Mouse (Mus musculus) neural tube, embryonic 12.5 days (tissue): Measurements from ENCODE around the gene Gm29427. TPM values are rescaled to one million over a fixed set of nuclear protein-coding genes. Genes with fewer than 3 reads are reported as not detected.
A peak's percentile ranks its signal among the peaks of the same experiment; 100 is the strongest.

Source experiments
- ATAC-seq: fragments of 200-750 bp; cut with Nextera tagmentation; 2 replicates; pipeline ENCODE4 v1.8.0; 2017; ENCODE audit warnings: low read depth, mild to moderate bottlenecking, moderate TSS enrichment, moderate library complexity; ENCODE audit not compliant: low FRiP score
- H3K27ac ChIP-seq: fragments of 300-500 bp; sonication (generic); 2 replicates; pipeline ENCODE4 v1.5.1; 2016
- H3K27me3 ChIP-seq: fragments of 300-500 bp; sonication (generic); replicated peaks from 2 replicates; pipeline ENCODE4 v1.6.1; 2016; ENCODE audit warnings: mild to moderate bottlenecking
- H3K36me3 ChIP-seq: fragments of 300-500 bp; sonication (generic); 2 replicates; pipeline ENCODE4 v1.6.1; 2016; ENCODE audit warnings: mild to moderate bottlenecking
- H3K4me1 ChIP-seq: fragments of 300-500 bp; sonication (generic); 2 replicates; pipeline ENCODE4 v1.6.1; 2016
- H3K4me2 ChIP-seq: fragments of 300-500 bp; sonication (generic); replicated peaks from 2 replicates; pipeline ENCODE4 v1.6.1; 2016; ENCODE audit warnings: mild to moderate bottlenecking
- H3K4me3 ChIP-seq: fragments of 300-500 bp; sonication (generic); 2 replicates; pipeline ENCODE4 v1.5.1; 2016
- H3K9ac ChIP-seq: fragments of 300-500 bp; sonication (generic); 2 replicates; pipeline ENCODE4 v1.6.1; 2016; ENCODE audit warnings: mild to moderate bottlenecking
- H3K9me3 ChIP-seq: fragments of 300-500 bp; sonication (generic); 2 replicates; pipeline ENCODE4 v1.6.1; 2016; ENCODE audit warnings: mild to moderate bottlenecking
- WGBS: fragments of 180-500 bp; shearing (Covaris S2); methylation state at CpG from one replicate; pipeline ENCODE4 v1.1.7; 2016; 5-methylcytosine and 5-hydroxymethylcytosine counted together
- polyA plus RNA-seq: library from polyadenylated mRNA; unstranded; fragments of >200 nt; fragmentation: Nextera tagmentation; extraction: Ambion mirVana; gene quantifications from 2 replicates; pipeline ENCODE4 v1.2.1, GENCODE M21; 2016

The Gm29427 gene
- not detected in 2 replicates for polyA plus RNA-seq

DNA sequence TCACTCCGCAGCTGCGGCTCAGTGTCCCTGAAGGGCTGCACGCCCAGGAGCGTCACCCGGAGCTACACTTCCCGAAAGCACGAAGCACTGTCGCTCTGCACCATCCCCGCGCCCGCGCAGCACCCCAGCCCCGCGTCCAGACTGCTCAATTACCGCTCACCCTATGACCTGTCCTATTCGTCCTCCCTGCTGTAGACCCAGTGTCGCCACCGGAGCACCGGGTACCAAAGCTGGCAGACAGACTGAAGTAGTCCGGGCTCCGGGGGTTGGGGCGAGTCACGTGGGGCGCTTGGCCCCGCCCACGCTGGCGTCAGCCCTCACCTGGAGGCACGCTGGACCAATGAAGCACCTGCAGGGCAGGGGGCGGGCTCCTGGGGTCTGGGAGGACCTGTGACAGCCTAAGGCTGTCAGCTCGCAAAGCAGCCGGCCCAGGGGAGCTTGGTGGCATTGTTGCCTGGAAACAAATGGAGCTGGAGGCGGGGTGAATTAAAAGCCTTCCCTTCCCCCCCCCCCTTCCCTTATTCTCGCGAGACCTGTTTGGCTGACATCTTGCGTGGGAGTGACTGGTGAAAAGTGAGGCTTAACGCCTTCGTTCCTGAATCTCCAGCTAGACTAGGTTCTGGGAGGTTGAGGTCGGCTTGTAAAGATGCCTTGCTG lies at the start of gene Gm29427:
TSS of gene Gm29427 (minus strand) at position 239 of the 657 bp plus-strand sequence.
- peak; percentile 93 for ATAC-seq
- peak within 1 kb of the TSS; percentile 99 for H3K4me2 ChIP-seq
- peak within 1 kb of the TSS; percentile 64 for H3K4me3 ChIP-seq
- no peaks in the 10 kb centered on the region for H3K9me3 ChIP-seq
- peak within 1 kb of the TSS; percentile 82 for H3K9ac ChIP-seq
- 0 out of 2 replicates have a peak, but pooled peaks cover 4% of the 10 kb centered on the region for H3K36me3 ChIP-seq
- H3K4me1 ChIP-seq, result peaks cover 18% of the 10 kb centered on the region
- no peaks in the 10 kb centered on the region for H3K27me3 ChIP-seq
- WGBS, result under 1% methylated on average over 38 of the region's 38 CpGs
- H3K27ac ChIP-seq, result peak within 1 kb of the TSS; percentile 37; the same call in 1 of the 2 replicates

DNA sequence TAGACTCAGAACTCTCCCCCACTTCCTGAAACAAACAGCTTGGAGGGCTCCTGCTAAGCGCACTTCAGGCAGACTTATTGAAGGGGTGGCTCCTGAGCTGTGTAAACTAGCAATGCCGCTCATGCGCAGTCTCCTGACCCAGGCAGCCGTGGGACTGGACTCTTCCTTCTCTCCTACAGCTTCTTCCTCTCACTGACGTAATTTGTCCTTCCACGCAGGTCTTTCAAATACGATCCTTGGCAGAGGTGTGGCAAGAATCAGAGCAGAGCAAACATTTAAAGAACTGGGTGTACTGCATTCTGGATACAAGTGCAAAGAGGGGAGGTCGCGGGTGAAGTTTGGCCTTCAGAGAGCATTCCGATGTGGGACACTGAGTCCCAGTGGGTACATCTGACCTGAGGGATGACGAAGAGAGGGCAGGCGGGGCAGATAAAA lies 48.4 kb upstream of the Gm29427 start:
- WGBS, result 87% methylated on average over 12 of the region's 12 CpGs
- no peak for ATAC-seq
- Histone ChIP-seq H3K9ac (no peak overlapping the region), H3K27ac (no peak overlapping the region), H3K36me3 (no peaks in the 10 kb centered on the region), H3K9me3 (no peaks in the 10 kb centered on the region), H3K27me3 (no peaks in the 10 kb centered on the region), H3K4me2 (no peak overlapping the region), H3K4me1 (no peaks in the 10 kb centered on the region), H3K4me3 (no peak overlapping the region)

DNA sequence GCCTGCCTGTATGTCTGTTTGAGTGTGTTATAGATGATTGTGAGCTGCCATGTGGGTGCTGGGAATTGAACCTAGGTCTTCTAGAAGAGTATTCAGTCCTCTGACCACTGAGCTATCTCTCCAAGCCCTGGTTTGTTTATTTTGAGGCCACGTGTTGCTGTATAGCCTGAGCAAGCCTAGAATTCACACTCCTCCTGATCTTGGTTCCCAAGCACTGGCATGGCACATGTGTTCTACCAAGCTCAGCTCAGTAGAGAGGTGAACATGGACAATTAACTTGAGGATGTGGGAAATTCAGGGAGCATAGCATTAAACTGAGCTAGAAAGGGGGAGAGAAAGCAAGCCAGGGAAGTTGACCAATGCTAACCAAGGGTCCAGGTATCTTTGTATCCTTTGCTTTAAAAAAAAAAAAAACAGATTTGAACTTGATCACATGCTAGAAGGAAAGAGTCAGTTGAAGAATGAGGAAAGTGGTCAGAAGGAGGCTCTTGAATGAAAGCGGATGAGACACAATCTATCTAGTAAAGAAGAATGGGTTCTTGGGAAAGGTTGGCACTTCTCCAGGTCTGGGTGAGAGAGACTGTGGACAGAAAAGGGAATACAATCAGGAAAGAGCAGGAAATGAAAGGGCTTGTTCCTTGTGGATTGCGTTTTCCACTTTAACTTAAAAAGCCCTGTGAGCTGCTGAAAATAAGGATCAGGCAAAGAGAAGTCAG lies 46.6 kb upstream of the Gm29427 start:
- WGBS, result 88% methylated on average over 3 of the region's 3 CpGs

DNA sequence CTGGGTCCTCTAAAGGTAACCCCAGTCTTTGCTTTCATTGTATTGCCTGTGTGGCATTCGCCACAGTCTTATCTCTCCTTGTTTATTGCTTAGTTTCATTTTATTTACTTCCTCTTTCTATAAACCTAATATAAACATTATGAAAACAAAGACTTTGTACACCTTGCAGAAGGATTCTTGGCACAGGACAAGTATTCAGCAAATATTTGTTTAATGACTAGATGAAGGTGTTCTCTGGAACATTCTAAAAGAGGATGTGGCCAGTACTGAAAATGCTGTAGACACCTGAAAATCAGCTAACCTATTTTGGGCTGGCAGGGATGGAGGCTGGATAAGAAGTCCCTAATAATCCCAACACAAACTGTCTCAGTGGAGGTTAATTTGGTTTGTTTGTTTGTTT lies 46.0 kb upstream of the Gm29427 start:
- ATAC-seq, result no peak
- Histone ChIP-seq H3K36me3 (no peaks in the 10 kb centered on the region), H3K27me3 (no peaks in the 10 kb centered on the region), H3K4me2 (no peak overlapping the region), H3K9me3 (no peaks in the 10 kb centered on the region), H3K27ac (no peak overlapping the region), H3K4me1 (no peaks in the 10 kb centered on the region), H3K4me3 (no peak overlapping the region), H3K9ac (no peak overlapping the region)
- WGBS, result 94% methylated on average over 1 of the region's 1 CpGs

More for the DNA sequence above, 46.6 kb upstream of the Gm29427 start:
- Histone ChIP-seq H3K4me3 (no peak overlapping the region), H3K9ac (no peak overlapping the region), H3K36me3 (no peaks in the 10 kb centered on the region), H3K27ac (no peak overlapping the region), H3K4me1 (no peaks in the 10 kb centered on the region), H3K4me2 (no peak overlapping the region), H3K9me3 (no peaks in the 10 kb centered on the region), H3K27me3 (no peaks in the 10 kb centered on the region)
- no peak for ATAC-seq

DNA sequence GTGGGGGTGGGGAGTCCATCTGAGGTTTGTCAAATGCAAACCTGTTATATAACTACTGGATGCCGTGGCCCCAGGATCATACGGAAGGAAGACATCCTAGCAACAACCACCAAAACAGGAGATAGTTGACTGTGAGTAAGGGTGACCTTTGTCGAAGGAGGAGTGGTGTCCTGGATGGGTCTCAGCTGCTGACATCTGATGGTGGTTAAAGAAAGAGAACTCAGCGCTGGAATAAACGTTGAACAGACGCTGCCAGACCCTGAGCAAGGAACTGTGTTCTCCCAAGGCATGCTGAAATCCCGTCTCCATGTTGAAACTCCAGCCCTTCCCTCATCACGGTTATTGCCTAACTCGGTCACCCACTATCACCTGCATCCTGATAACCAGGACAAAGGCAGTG lies 44.1 kb upstream of the Gm29427 start:
- Histone ChIP-seq H3K27me3 (no peaks in the 10 kb centered on the region), H3K27ac (no peak overlapping the region), H3K4me2 (no peak overlapping the region), H3K9me3 (no peaks in the 10 kb centered on the region), H3K4me1 (no peaks in the 10 kb centered on the region), H3K4me3 (no peak overlapping the region), H3K9ac (no peak overlapping the region), H3K36me3 (no peaks in the 10 kb centered on the region)
- ATAC-seq, result no peak
- WGBS, result 87% methylated on average over 9 of the region's 9 CpGs

DNA sequence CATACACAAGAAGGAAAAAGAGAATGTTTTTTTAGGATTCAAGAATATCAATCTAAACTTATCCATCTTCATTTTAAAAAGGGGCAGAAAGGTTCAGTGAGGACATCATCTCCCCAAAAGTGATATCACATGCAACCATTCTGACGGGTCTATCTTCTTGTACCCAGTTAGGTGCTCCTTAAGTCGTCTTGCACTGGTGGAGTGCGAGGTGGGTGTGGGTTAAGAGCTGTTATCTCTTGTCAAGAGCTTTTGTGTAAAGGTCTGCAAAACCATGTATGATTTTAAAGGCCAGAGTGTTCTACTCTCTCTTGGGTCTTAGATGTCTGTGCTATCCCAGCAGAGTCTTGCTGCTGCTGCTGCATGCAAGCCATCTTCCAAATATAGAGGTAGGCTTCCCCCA lies 31.2 kb upstream of the Gm29427 start:
- H3K9me3 ChIP-seq, result no peaks in the 10 kb centered on the region
- 90% methylated on average over 3 of the region's 3 CpGs for WGBS
- no peak overlapping the region for H3K9ac ChIP-seq
- no peak overlapping the region for H3K27ac ChIP-seq
- no peak overlapping the region for H3K4me3 ChIP-seq
- no peaks in the 10 kb centered on the region for H3K36me3 ChIP-seq
- H3K27me3 ChIP-seq, result no peaks in the 10 kb centered on the region
- no peak overlapping the region for H3K4me2 ChIP-seq
- ATAC-seq, result no peak
- no peaks in the 10 kb centered on the region for H3K4me1 ChIP-seq

DNA sequence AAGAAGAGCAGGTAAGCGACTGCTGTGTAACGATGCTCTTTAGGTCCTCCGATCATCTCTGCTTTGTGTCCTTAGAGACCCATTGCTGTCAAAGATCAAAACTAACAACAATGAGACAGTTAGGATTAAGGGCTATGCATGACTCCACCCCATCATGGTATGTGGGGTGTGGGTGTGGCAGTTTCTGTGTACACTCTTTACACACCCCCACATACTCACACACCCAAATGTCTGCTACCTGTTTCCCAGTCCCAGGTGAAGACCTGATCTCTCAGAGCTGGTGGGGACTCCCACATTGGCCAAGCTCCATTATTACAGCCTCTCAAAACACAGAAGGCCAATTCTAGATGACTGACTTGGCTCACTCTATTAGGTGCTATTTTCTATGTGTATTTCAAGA lies 30.0 kb upstream of the Gm29427 start:
- H3K27ac ChIP-seq, result no peak overlapping the region
- H3K4me1 ChIP-seq, result no peaks in the 10 kb centered on the region
- no peaks in the 10 kb centered on the region for H3K36me3 ChIP-seq
- no peak overlapping the region for H3K9ac ChIP-seq
- H3K4me3 ChIP-seq, result no peak overlapping the region
- no peak for ATAC-seq
- 97% methylated on average over 3 of the region's 3 CpGs for WGBS
- no peak overlapping the region for H3K4me2 ChIP-seq
- H3K27me3 ChIP-seq, result no peaks in the 10 kb centered on the region
- H3K9me3 ChIP-seq, result no peaks in the 10 kb centered on the region

DNA sequence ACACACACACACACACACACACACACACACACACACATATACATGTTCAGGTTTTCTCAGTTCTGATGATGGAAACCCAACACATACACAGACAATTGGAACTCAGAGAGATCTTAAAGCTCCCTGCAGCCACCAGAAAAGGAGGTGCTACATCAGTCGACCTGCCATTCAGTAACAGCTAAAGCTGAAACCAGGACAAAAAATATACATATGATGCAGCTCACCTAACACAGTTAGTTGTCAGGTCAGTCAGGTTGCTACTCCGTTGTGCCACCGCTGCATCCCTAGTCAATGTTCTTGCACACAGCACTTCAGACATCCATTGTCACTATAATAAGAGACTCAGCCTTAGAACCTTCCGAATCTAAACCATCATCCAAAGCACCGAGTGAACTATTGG lies 29.4 kb upstream of the Gm29427 start:
- no peak overlapping the region for H3K4me3 ChIP-seq
- H3K27me3 ChIP-seq, result no peaks in the 10 kb centered on the region
- no peak overlapping the region for H3K4me2 ChIP-seq
- H3K9ac ChIP-seq, result no peak overlapping the region
- H3K9me3 ChIP-seq, result no peaks in the 10 kb centered on the region
- ATAC-seq, result no peak
- 88% methylated on average over 5 of the region's 5 CpGs for WGBS
- H3K4me1 ChIP-seq, result no peaks in the 10 kb centered on the region
- no peak overlapping the region for H3K27ac ChIP-seq
- no peaks in the 10 kb centered on the region for H3K36me3 ChIP-seq

DNA sequence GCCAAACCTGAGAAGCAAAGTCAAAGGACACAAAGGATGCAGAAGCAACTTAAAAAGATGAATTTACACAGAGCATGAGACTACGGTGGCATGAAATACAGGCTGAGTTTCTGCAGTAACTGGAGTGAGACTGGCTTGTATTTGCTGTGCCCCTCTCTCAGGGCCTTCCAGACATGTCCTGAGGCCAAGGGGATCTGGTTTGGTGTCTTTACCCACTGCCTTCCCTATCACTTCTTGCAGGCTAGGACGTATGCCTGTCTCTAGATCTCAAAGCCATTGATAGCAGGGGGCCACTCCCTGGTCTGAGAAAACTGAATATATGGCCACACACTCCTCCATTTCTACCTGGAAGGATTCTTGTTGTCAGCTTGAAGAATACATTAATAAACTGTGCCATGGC lies 28.6 kb upstream of the Gm29427 start:
- H3K27ac ChIP-seq, result no peak overlapping the region
- 75% methylated on average over 2 of the region's 2 CpGs for WGBS
- ATAC-seq, result no peak
- no peaks in the 10 kb centered on the region for H3K36me3 ChIP-seq
- H3K4me3 ChIP-seq, result no peak overlapping the region
- no peaks in the 10 kb centered on the region for H3K4me1 ChIP-seq
- no peak overlapping the region for H3K9ac ChIP-seq
- H3K4me2 ChIP-seq, result no peak overlapping the region
- no peaks in the 10 kb centered on the region for H3K27me3 ChIP-seq
- H3K9me3 ChIP-seq, result no peaks in the 10 kb centered on the region

DNA sequence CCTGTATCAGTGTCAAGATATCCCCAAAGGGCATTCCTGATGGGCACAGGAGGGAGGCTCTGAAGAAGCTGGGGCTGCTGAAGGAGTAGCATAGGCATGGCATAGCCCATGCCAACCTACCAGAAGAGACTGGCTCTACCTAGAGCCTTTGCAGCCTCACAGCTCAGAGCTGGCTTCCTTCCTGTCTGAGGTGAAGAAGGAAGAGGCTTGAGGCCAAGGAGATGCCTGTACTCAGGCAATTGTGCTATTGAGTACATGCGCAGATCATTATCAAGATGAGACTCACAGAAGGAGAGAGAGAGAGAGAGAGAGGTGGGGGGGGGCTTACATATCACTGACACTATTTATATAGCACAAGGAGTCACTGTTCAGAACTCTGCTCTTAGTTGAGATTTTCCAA lies 28.2 kb upstream of the Gm29427 start:
- WGBS, result 96% methylated on average over 1 of the region's 1 CpGs
- Histone ChIP-seq H3K27ac (no peak overlapping the region), H3K9ac (no peak overlapping the region)

DNA sequence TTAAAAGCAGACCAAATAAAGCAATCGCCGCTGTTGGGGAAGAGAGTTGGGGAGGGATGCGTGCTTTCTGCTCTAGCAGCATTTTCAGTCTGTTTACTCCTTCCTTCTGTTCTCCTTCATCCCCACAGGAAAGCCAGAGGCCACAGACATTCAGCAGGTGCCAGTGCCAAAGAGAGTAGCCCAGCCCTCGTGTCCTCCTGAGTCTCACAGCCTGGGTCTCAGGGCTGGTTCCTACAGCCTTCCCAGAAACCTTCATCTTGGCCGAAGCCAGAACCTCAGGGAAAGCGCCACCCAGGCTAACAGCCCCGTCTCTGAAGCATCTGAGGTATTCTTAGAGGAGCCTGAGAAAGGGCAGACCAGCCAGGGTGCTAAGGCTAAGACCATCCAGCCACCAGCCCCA lies 26.6 kb upstream of the Gm29427 start:
- Histone ChIP-seq H3K36me3 (no peaks in the 10 kb centered on the region), H3K4me3 (no peak overlapping the region), H3K4me1 (no peaks in the 10 kb centered on the region; the same call in 1 of the 2 replicates), H3K4me2 (no peak overlapping the region), H3K9me3 (no peaks in the 10 kb centered on the region), H3K27ac (no peak overlapping the region), H3K9ac (no peak overlapping the region), H3K27me3 (no peaks in the 10 kb centered on the region)
- 89% methylated on average over 7 of the region's 7 CpGs for WGBS
- no peak for ATAC-seq

More for the DNA sequence above, 28.2 kb upstream of the Gm29427 start:
- no peak for ATAC-seq
- Histone ChIP-seq H3K4me1 (no peaks in the 10 kb centered on the region), H3K9me3 (no peaks in the 10 kb centered on the region), H3K27me3 (no peaks in the 10 kb centered on the region), H3K4me2 (no peak overlapping the region), H3K36me3 (no peaks in the 10 kb centered on the region), H3K4me3 (no peak overlapping the region)

DNA sequence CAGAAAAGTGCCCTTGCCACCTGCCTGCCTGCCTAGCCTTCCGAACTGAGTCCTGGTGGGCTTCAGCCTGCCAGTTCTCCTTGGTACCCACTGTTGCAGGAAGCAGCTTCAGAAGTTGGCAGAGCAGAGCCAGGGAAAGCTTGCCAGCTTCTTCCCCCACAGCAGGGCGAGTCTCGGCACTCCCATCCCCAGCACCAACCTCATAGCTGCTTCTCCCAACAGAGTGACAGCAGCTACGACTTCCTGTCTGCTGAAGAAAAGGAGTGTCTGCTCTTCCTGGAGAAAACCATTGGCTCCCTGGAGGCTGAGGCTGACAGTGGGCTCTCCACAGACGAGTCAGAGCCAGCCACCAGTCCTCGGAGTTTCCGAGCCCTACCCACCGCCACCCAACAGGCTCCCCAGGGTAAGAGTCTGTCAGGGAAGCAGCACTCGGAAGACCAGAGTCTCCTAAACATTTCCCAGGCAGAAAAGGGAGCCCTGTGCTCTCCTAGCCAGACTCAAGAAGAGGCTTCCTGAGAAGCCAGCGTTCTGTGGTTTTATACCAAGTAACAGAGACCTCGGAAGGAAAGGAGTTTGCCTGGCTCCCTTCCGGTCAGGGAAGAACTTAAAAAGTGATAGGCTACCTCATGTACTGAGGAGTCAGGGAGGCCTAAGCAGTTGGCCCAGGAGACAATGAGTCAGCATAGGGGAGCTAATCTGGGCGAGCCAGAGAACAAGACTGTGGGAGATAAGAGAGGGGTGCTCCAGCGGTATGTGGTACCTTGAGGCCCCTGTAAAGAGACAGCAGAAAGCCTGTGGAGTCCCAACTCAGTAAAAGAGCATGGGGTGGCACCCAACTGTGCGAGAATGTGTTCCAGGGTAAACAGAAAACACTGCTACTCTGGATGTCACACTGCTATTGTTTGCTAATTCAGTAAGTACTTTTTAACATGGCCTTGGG lies 25.5 kb upstream of the Gm29427 start:
- 65% methylated on average over 15 of the region's 15 CpGs for WGBS
- H3K9me3 ChIP-seq, result no peaks in the 10 kb centered on the region
- no peak for ATAC-seq
- no peak overlapping the region for H3K4me3 ChIP-seq
- no peaks in the 10 kb centered on the region for H3K27me3 ChIP-seq
- no peak overlapping the region for H3K27ac ChIP-seq
- no peaks in the 10 kb centered on the region for H3K36me3 ChIP-seq
- H3K4me2 ChIP-seq, result no peak overlapping the region
- H3K9ac ChIP-seq, result no peak overlapping the region
- no peaks in the 10 kb centered on the region; the same call in 1 of the 2 replicates for H3K4me1 ChIP-seq
